Mouse (Mus musculus) left cerebral cortex, adult 11 months (tissue): ENCODE results near the gene Fam186b.
"Not testable (repeated sequence)": the region's sequence is repeated elsewhere in the genome, so short reads cannot be mapped to it uniquely, and the experiment has no call there.

ENCODE experiments used
- DNase-seq: peaks from one replicate; pipeline ENCODE4 v3.0.0; 2022; ENCODE audit warnings: low spot score

Fam186b gene

DNA sequence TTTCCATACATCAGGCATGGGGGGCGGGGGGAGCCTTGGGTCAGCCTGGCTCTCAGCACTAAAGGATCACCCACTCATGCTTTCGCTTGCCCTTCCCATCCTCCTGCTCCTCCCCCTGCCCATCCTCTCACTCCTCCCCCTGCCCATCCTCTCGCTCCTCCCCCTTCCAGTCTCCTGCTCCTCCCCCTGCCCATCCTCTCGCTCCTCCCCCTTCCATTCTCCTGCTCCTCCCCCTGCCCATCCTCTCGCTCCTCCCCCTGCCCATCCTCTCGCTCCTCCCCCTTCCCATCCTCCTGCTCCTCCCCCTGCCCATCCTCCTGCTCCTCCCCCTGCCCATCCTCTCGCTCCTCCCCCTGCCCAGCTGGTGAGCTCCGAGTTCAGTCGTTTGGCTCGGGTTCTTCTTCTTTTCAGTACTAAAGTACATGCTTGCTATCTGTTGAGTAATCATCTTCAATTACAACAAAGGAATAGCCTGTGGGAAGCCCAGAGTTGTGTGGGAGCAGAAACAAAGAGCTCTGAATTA, 35.9 kb downstream of the Fam186b start:
- DNase-seq = no peak

DNA sequence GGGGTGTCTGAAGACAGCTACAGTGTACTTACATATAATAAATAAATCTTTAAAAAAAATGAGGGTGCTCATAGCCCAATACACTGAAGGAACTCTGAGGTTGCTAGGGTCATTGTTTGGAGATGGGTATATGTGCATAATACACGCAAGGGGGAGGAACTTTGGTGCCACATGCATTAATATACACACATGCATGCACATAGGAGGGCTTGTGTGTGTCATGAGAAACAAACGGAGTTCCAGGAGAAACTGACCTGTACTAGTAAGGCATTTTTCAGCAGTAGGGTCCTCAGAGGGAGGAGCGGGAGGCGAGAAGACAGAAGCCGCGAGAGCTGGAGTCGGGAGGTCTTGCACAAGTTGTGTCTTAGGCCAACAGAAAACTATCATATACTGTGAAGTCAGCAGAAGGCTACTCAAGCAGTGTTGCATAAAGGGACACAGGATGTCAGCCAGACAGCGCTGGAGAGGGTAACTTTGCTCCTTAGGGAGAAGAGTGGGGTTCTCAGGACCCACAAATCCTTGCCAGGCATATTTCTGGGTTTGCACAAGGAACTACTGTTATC, 36.4 kb downstream of the Fam186b start:
- no peak for DNase-seq

DNA sequence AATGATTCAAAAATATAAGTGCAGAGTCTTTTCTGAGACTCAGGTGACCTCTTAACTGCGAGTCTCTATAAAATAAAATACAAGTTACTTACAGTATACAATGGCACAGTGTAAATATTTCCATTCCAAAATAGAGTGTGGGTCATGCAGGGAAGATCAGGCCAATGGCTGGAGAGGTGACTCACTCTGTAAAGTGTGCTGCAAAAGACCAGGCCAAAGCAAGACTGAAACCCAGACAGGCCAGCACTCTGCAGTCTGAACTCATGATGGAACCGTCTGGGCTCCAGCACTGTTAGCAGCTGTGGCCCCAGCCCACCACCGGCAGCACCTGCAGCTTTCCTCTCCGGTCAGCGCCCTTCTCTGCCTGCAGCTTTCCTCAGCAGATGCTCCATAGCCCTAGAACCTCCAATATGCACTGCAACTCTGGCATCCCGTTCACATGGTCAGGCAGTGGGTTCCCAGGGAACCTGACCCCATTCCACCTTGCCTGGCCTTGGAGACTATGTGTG, 40.4 kb downstream of the Fam186b start:
- no peak for DNase-seq

DNA sequence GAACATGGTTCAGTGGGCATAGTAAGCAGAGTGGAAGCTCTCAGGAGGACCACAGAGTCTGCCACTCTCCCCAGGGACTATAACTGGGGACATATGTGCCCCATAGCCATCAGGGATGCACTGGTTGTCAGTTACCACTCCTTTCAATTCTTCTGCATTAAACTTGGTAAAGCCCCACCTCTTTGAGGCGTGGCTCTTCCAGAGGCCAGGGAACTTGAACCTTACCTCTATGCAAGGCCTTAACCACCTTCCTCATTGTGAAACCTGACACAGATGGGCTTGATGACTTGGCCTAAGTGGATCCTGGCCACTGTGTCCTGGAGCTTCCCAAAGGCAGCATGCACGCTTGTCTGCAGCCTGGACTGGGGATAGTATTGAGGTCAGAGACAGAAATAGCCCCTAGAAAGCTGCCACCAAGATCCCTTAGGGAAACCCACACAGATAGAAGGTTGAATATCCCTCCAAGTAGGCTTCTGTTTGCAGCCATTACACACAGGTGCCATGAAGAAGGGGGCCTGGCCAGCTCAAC, 41.1 kb downstream of the Fam186b start:
- no peak for DNase-seq

GRCm38 (mm10) chr15:99253772-99254171, 41.9 kb downstream of the Fam186b start:
- DNase-seq = no peak

DNA sequence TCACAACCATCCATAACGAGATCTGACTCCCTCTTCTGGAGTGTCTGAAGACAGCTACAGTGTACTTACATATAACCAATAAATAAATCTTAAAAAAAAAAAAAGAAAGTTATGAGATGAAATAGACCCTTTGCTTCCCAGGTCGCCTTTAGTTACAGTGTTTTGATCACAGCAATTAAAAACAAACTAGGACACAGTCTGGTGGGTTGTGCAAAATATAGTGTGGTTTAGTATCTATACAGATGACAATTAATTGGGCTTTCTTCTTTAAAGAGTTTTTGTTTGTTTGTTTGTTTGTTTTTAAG, 42.6 kb downstream of the Fam186b start:
- DNase-seq = not testable (repeated sequence)

DNA sequence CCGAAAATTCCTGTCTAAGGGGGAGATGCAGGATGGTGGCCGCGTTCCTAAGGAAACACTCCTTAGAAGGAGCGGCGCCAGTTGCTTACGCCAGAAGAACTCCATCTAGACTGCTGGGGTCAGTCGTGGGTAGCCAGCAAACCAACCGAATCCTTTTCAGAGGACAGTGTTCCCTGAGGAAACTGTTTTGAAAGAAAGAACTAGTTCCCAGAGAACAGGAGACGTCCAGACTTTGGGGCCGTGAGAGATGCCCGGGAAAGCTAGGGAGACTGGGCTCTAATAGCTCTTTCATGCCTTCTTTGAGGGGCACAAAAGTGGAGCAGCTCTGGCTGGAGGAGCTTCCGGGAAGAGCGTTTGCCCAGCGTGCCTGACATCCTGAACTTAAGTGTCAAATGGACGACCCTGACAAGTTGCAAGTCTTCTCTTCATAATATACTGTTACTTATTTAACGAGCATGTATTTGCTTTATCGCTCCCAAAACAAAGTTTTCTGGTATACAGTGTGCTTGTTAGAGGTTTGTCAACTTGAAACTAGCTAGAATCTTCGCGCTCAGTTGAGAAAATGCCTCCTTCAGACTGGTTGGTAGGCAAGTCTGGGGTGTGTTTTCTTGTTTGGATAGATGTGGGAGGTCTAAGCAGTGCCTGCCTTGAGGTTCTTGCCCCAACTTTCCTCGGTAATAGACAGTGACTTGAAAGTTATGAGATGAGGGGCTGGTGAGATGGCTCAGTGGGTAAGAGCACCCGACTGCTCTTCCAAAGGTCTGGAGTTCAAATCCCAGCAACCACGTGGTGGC, 43.1 kb downstream of the Fam186b start:
- DNase-seq = peak; percentile 51

GRCm38 (mm10) chr15:99251626-99252380, 43.9 kb downstream of the Fam186b start, which contains the start of gene Mcrs1:
TSS of gene Mcrs1 (minus strand) at chr15:99251961.
- peak; percentile 98 for DNase-seq

GRCm38 (mm10) chr15:99251111-99251510, 44.6 kb downstream of the Fam186b start:
- DNase-seq = not testable (repeated sequence)

DNA sequence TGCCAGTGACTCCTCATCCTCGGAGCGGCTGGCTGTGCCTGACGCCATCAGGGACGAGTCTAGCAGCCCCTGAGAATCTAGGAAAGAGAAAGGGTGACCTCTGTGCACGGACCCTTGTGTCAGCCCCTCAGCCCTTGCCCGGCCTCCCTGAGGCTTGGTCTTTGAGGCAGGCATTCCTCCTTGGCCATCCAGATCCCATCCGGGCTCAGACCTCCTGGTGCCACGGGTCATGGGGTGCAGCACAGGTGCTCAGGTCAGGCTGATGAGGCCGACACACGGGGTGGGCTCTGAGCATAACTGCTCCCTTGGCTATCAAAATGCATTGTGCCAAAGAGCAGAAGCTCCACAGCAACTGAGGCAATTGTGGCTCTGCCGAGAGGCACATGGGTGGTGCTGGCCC, 45.8 kb downstream of the Fam186b start:
- no peak for DNase-seq

DNA sequence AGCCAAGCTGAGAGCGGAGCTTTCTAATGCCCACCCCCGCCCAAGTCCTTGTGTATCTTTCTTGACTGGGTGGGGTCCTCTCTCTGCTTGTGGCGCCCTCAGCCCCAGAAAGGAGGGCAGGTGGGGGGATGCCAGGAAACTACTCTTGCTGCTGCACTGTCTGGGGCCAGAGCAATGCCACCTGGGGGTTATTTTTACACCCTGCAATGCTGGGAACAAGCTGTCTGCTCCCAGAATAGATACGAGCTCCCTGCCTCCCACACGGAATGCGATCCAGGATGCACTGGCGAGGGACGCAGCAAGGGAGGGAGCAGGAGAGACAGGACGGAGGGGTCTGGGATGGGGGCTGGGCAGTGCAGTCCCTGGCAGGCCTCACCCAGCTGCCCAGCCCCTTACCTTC, 46.7 kb downstream of the Fam186b start:
- peak; percentile 68 for DNase-seq

DNA sequence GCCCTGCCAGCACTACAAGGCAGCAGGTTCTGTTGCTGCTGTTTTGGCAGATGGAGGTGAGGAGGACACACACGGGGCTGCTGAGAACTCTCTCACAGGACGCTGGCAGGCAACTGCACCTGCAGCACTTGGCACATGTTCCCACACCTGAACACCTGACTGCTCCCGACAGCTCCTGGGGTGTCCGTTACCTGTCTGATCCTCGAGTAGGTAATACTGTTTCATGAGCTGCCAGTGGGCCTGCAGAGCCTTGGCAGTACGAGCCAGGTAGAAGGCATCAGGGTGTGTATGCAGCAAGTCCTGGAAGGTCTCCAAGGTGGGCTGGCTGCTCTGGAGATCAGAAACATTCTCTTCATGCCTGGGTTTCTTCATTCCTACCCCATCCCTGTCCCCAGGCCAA, 49.0 kb downstream of the Fam186b start:
- not testable (repeated sequence) for DNase-seq

DNA sequence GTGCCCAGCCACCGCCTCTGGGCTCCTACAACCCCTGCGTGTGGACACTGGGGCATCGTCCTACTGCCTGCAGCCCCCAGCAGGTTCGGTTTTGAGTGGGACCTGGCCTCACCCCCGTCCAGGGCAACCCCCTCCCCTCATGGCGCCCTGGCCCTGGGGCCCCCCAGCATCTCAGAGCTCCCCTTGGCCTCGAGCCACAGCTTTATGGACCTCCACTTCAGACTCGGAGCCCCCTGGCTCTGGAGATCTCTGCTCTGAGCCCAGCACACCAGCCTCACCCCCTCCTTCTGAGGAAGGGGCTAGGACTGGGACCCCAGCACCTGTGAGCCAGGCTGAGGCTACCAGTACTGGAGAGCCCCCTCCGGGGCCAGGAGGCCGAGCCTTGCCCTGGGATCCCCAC, 53.6 kb downstream of the Fam186b start:
- DNase-seq = no peak

- DNase-seq = no peak
Observed at GRCm38 (mm10) chr15:99241249-99241648, 54.4 kb downstream of the Fam186b start.

GRCm38 (mm10) chr15:99240129-99240528, 55.6 kb downstream of the Fam186b start:
- no peak for DNase-seq

DNA sequence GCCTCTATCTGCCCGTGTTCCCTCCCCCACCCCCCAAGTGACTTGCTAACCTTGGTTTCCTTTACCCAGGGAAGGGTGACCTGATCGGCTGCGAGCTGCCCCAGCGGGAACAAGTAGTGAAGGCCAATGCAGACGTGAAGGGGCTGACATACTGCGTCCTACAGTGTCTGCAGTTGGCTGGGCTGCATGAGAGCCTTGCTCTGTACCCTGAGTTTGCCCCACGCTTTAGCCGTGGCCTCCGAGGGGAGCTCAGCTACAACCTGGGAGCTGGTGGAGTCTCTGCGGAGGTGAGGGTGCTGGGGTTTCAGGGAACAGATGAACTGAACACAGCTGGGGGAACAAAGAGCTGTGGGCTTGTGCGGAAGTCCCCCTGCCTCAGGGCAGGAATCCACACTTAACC, 57.7 kb downstream of the Fam186b start:
- no peak for DNase-seq

GRCm38 (mm10) chr15:99234326-99235010, 61.2 kb downstream of the Fam186b start:
- DNase-seq = no peak

- no peak for DNase-seq
Observed at GRCm38 (mm10) chr15:99233719-99234118, 62.0 kb downstream of the Fam186b start.

- no peak for DNase-seq
Observed at GRCm38 (mm10) chr15:99231998-99232397, 63.7 kb downstream of the Fam186b start.

GRCm38 (mm10) chr15:99226090-99226489, 69.6 kb downstream of the Fam186b start:
- no peak for DNase-seq

DNA sequence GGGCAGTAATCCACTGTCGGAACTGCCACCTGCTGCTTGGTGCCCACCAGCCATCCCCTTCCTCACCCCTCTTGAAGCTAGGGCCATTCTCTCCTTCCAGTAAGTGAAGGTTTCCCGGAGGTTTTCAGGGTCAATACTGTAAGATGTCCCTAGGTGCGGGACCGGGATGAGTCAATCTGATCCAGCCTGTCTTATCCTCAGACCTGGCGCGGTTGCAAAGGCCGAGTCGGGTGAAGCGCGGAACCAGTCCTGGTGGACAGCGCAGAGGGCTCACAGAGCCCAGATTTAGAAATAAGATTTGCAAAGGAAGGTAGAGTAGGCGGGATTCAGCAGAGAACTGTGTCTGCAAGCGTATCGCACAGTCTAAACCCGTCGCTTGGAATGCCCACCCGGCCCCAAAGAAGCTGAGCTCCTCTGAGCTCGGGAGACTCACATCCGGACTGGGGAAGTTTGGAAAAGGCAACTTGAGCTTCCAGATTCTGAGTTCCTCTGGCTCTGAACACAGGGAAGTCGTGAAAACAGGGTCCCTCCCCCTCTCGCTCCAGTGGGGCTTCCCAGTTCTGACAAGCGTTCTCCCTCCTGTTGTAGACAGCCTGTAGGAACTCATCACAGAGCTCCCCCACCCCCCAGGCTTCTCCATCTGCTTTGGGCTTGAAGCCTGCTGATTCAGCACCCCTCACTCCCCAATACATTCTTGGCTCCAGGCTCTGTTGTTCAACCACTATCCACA, 70.4 kb downstream of the Fam186b start:
- no peak for DNase-seq
